Mouse (Mus musculus) spleen, adult 2 months (tissue): ENCODE results near the gene Mapre3. TPM values are rescaled to one million over a fixed set of nuclear protein-coding genes. Genes with fewer than 3 reads are reported as not detected.

Experiments used
- DNase-seq, 2 experiments: peaks; one replicate each; pipeline versions ENCODE4 v3.0.0 to v3.0.0-alpha.2; 2012 to 2021; ENCODE audit warnings: low spot score in 2 of 2, low read depth in 1 of 2
- H3K27ac ChIP-seq: fragments of 200-500 bp; 2 replicates; pipeline ENCODE4 v1.5.1; 2012; ENCODE audit warnings: low read length, inconsistent platforms; ENCODE audit not compliant: insufficient read depth
- H3K27me3 ChIP-seq: fragments of 200-500 bp; 2 replicates; pipeline ENCODE4 v1.6.1; 2012; ENCODE audit warnings: mild to moderate bottlenecking, moderate library complexity, low read length, inconsistent platforms; ENCODE audit not compliant: control insufficient read depth, insufficient read depth
- H3K36me3 ChIP-seq: fragments of 200-500 bp; 2 replicates; pipeline ENCODE4 v1.6.1; 2012; ENCODE audit warnings: mild to moderate bottlenecking, low read length, inconsistent platforms; ENCODE audit not compliant: control insufficient read depth, insufficient read depth
- H3K4me1 ChIP-seq: fragments of 200-500 bp; 2 replicates; pipeline ENCODE4 v1.6.1; 2011; ENCODE audit warnings: inconsistent platforms; ENCODE audit not compliant: control insufficient read depth, insufficient read depth, insufficient read length
- H3K4me3 ChIP-seq: fragments of 200-500 bp; 2 replicates; pipeline ENCODE4 v1.5.1; 2011; ENCODE audit warnings: mild to moderate bottlenecking, inconsistent platforms; ENCODE audit not compliant: insufficient read depth, insufficient read length; ENCODE audit errors: extremely low read depth
- CTCF ChIP-seq: fragments of 200-500 bp; IDR thresholded peaks from 2 replicates; pipeline ENCODE4 v1.5.1; 2011; ENCODE audit warnings: mild to moderate bottlenecking, inconsistent platforms; ENCODE audit not compliant: insufficient read depth, insufficient read length, insufficient replicate concordance; ENCODE audit errors: extremely low read depth
- POLR2A ChIP-seq: fragments of 200-500 bp; IDR thresholded peaks from 2 replicates; pipeline ENCODE4 v1.6.1; 2011; ENCODE audit warnings: low read depth, low read length, inconsistent platforms
- WGBS: fragments of 180-500 bp; shearing (Covaris S2); methylation state at CpG from one replicate; pipeline ENCODE4 v1.1.7; 2018; 5-methylcytosine and 5-hydroxymethylcytosine counted together
- polyA plus RNA-seq: library from polyadenylated mRNA; depleted of rRNA; stranded (reverse); fragments of >200 nt; gene quantifications from 2 replicates; pipeline ENCODE4 v1.2.3, GENCODE M21; 2012

Mapre3 gene
- polyA plus RNA-seq, 1 experiment, result 12.2 TPM

DNA sequence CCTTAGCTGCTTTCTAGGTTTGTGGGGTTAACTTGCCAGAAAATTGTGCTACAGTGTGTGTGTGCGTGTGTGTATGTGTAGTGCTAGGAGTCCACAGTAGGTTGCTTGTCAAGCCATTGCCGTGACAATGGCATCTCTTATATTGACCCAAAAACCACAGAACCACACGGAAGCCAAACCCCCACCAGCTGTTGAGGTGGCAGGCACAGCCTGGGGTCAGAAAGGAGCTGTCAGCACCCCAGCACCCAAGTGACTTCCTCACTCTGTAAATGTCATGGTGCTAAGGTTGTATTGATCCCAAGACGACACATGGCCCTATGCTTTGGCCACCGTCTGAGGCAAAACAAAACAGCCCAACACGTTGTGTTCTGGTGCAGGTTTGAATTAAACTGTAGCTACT lies 15.5 kb upstream of the Mapre3 start:
- no peak for DNase-seq
- WGBS, result 48% methylated on average over 6 of the region's 6 CpGs

GRCm38 (mm10) chr5:30802724-30803467 lies 11.5 kb upstream of the Mapre3 start:
- Histone ChIP-seq H3K4me1 (no peaks in the 10 kb centered on the region), H3K27ac (no peak overlapping the region), H3K27me3 (no peaks in the 10 kb centered on the region), H3K36me3 (no peaks in the 10 kb centered on the region), H3K4me3 (no peak overlapping the region)
- TF ChIP-seq CTCF (no peak), POLR2A (no peak)
- 80% methylated on average over 12 of the region's 12 CpGs for WGBS
- no peak for DNase-seq

More for the DNA sequence above, 15.5 kb upstream of the Mapre3 start:
- H3K27ac ChIP-seq, result no peak overlapping the region
- H3K4me1 ChIP-seq, result no peaks in the 10 kb centered on the region
- TF ChIP-seq POLR2A (no peak), CTCF (no peak)
- no peaks in the 10 kb centered on the region for H3K27me3 ChIP-seq
- no peak overlapping the region for H3K4me3 ChIP-seq
- H3K36me3 ChIP-seq, result no peaks in the 10 kb centered on the region

DNA sequence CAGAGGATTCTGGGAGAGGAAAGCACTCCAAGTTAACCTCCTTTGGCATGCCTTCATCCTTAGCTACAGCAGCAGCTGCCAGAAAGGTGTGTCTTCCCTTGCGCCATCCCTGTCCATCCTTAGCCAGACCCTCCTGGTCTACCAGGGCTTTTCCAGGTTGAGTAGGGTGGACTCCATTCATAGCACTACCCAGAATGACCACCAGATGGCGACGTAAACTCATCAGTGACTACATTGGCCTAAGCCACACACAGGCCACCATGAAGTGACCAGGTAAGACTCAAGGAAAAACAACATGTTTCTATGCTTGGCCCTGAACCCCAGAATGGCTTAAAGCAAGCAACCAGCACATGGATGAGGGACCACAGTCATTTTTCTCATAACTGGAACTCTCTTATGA lies 8.3 kb upstream of the Mapre3 start:
- H3K4me3 ChIP-seq, result no peak overlapping the region
- H3K4me1 ChIP-seq, result no peaks in the 10 kb centered on the region
- H3K27me3 ChIP-seq, result no peaks in the 10 kb centered on the region
- no peaks in the 10 kb centered on the region for H3K36me3 ChIP-seq
- 13% methylated on average over 3 of the region's 3 CpGs for WGBS
- peak; percentile 50 to 80 for DNase-seq
- H3K27ac ChIP-seq, result no peak overlapping the region
- TF ChIP-seq POLR2A (no peak), CTCF (peak; percentile 77; the same call in 1 of the 2 replicates)

DNA sequence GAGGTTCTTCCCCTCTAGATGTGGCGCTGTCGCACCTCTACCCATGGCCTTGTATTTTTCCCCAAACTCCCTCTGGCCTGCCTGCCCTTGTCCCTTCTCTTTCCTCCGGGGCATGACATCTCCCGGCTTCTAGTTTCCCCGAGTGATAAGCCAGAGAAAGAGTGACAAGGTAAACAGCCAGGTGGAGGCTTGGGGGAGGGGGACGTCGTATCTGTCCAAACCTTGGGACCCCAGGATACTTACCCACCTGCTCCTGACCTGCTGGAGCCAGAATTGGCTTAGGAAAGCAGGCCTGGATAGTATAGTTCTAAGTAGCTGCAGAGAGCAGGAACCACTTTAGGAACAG lies 652 bp downstream of the Mapre3 start:
- no peak for TF ChIP-seq POLR2A
- no peak for TF ChIP-seq CTCF
- no peak overlapping the region for H3K27ac ChIP-seq
- H3K4me3 ChIP-seq, result peak overlapping the region; percentile 69; the same call in 1 of the 2 replicates
- DNase-seq, result no peak
- H3K4me1 ChIP-seq, result no peaks in the 10 kb centered on the region
- WGBS, result 14% methylated on average over 7 of the region's 7 CpGs
- no peaks in the 10 kb centered on the region; the same call in none of the 2 replicates for H3K27me3 ChIP-seq
- no peaks in the 10 kb centered on the region for H3K36me3 ChIP-seq

DNA sequence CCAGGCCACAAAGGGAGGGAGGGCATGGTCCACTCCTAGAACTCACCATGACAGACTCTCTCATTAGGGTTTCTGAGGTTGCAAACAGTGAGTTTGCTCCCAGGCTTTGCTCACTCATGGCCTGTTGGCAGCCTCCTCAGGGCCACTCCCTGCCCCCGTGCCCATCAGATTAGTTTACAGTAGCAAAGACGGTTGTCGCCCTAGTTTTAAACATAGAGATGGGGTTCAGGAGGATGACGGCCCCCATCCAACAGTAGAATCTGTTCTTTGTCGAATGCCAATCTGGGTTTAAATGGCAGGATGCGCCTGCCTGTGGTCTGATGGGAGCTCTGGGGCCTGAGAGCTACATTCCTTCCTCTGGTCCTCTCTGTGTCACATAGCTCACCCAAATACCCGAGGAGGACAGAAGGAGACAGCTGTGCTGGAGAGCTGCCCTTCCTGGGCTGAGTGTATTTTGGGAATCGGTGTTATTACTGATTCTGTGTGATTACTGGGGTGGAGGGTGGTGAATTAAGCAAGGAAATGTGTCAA lies 1.9 kb downstream of the Mapre3 start:
- 76% methylated on average over 8 of the region's 8 CpGs for WGBS
- Histone ChIP-seq H3K27me3 (no peaks in the 10 kb centered on the region; the same call in none of the 2 replicates), H3K4me1 (no peaks in the 10 kb centered on the region), H3K27ac (no peak overlapping the region), H3K4me3 (no peak overlapping the region), H3K36me3 (no peaks in the 10 kb centered on the region)
- no peak for TF ChIP-seq CTCF
- TF ChIP-seq POLR2A, result no peak
- DNase-seq, result no peak

GRCm38 (mm10) chr5:30818758-30819309 lies 4.4 kb downstream of the Mapre3 start:
- no peak for DNase-seq
- Histone ChIP-seq H3K4me1 (no peaks in the 10 kb centered on the region), H3K36me3 (no peaks in the 10 kb centered on the region), H3K4me3 (no peak overlapping the region), H3K27ac (no peak overlapping the region), H3K27me3 (no peaks in the 10 kb centered on the region; the same call in none of the 2 replicates)
- WGBS, result 92% methylated on average over 8 of the region's 8 CpGs
- no peak for TF ChIP-seq POLR2A
- no peak for TF ChIP-seq CTCF

DNA sequence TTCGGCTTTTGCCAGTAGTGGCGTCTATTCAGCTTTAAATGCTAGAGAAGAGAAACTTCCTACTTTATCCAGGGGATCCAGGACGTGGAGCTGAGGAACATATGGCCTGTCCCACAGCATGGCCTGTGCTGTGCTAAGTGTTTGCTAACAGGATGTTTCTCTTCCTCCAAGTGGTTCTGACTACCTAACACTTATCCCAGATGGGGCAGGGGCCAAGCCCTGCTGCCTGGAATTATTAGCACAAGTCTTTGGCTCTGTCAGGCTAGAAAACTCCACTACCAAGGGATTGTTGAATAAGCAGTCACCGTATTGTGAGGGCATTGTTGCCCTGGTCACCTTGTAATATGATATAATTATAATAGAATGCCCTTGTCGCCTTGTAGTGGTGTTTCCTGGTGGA lies 8.2 kb downstream of the Mapre3 start:
- 87% methylated on average over 5 of the region's 5 CpGs for WGBS
- TF ChIP-seq CTCF (no peak), POLR2A (no peak)
- Histone ChIP-seq H3K27ac (no peak overlapping the region), H3K4me3 (no peak overlapping the region), H3K27me3 (no peaks in the 10 kb centered on the region), H3K4me1 (no peaks in the 10 kb centered on the region), H3K36me3 (no peaks in the 10 kb centered on the region)
- no peak for DNase-seq
